Mouse (Mus musculus) ovary, adult 2 months (tissue): ENCODE data around the gene Dact3. TPM values are rescaled to one million over a fixed set of nuclear protein-coding genes. Genes with fewer than 3 reads are reported as not detected.

Experiments used
- polyA plus RNA-seq: library from polyadenylated mRNA; depleted of rRNA; stranded (reverse); fragments of >200 nt; gene quantifications from 2 replicates; pipeline ENCODE4 v1.2.3, GENCODE M21; 2012; rRNA removed

Gene Dact3
- polyA plus RNA-seq, result 95.2 and 147 TPM in 2 replicates

GRCm38 (mm10) chr7:16875310-16875325 is at the start of gene Dact3:
TSS of gene Dact3 (plus strand) at chr7:16875317.

GRCm38 (mm10) chr7:16842645-16843063 is 32.5 kb upstream of the Dact3 start, which contains the start of gene Prkd2:
TSS of gene Prkd2 (plus strand) at chr7:16842902.

GRCm38 (mm10) chr7:16891641-16892351 is 16.7 kb downstream of the Dact3 start, which contains the start of gene Gng8:
TSS of gene Gng8 (plus strand) at chr7:16891786.

DNA sequence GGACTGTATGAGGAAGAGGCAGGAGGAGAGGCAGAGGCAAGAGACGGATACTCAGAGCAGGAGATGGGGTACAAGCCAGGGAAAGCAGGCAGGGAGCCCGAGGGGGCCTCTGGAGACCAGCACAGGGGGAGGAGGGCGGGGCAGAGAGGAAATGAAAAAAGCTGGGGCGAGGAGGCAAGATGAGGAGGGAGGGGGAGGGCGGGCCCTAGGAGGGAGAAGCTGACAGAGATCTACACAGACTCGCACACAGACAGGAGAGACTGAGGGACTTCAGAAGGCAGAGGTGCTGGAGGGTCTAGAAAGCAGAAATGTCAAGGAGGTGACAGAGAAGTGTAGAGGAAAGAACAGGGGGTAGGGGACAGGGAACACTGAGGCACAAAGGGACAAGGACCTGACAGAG is 31.2 kb downstream of the Dact3 start, which contains the start of gene Ptgir:
TSS of gene Ptgir (plus strand) at position 210 of the 400 bp plus-strand sequence.

DNA sequence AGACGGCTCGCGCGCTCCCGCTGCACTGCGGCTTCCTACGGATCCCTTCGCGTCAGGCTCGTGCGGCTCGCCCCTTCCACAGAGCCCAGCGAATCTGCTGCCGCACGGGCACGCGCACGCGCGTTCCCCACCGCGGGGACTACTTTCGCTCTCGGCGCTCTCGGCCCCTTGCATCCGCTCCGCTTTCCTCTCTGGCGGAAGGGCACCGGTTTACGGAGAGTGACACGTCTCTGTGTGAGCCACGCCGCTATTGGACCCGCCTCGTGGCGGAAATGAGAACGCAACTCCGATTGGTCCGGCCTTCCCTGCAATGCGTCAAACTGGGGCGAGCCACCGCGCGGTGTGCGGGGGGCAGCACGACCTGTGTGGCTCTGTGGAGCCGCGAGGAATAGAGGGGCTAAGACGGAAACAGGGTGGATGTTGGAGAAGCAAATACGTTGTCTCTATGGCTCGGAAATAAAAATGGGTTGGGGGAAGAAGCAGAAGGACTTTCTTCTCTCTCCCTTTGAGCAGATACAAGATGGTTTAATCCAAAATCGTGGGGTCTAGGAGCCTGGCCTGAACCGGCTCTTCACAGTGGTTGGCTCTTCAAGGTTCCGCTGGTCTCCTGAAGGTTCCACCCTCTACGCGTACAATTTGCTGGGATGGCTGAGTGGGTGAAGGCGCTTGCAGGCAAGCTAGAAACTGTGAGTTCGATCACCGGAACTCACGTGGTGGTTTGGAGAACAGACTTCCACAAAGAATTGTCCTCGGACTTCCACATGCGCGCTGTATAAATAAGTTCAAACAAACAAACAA is 49.1 kb downstream of the Dact3 start, which contains the start of gene Calm3:
TSS of gene Calm3 (minus strand) at position 78 of the 798 bp plus-strand sequence.

Other genes starting within 250 kb of the Dact3 start
- not detected in 2 replicates for gene Ceacam15, start 199.6 kb upstream of the Dact3 start, polyA plus RNA-seq
- gene Ceacam9, start 153.4 kb upstream of the Dact3 start, polyA plus RNA-seq, result not detected in 2 replicates
- 428 and 496 TPM in 2 replicates for gene Ap2s1, start 136.9 kb upstream of the Dact3 start, polyA plus RNA-seq
- 139 and 161 TPM in 2 replicates for gene Slc1a5, start 94.0 kb upstream of the Dact3 start, polyA plus RNA-seq
- 252 and 277 TPM in 2 replicates for gene Strn4, start 59.4 kb upstream of the Dact3 start, polyA plus RNA-seq
- gene Fkrp, start 58.6 kb upstream of the Dact3 start, polyA plus RNA-seq, result 57.3 and 74.0 TPM in 2 replicates
- 46.5 and 46.8 TPM in 2 replicates for gene Prkd2, start 32.4 kb upstream of the Dact3 start, polyA plus RNA-seq
- 19.1 and 23.5 TPM in 2 replicates for gene Gng8, start 16.5 kb downstream of the Dact3 start, polyA plus RNA-seq
- 6.1 and 7.4 TPM in 2 replicates for gene Ptgir, start 31.2 kb downstream of the Dact3 start, polyA plus RNA-seq
- gene Calm3, start 48.8 kb downstream of the Dact3 start, polyA plus RNA-seq, result 366 and 378 TPM in 2 replicates
- gene Pnmal2, start 69.4 kb downstream of the Dact3 start, polyA plus RNA-seq, result 6.3 and 6.9 TPM in 2 replicates
- gene Pnmal1, start 84.4 kb downstream of the Dact3 start, polyA plus RNA-seq, result 0.35 and 0.60 TPM in 2 replicates
- not detected in 2 replicates for gene Gm42372, start 107.8 kb downstream of the Dact3 start, polyA plus RNA-seq
- gene Ccdc8, start 117.4 kb downstream of the Dact3 start, polyA plus RNA-seq, result 32.5 and 34.4 TPM in 2 replicates
- gene Ppp5c, start 152.6 kb downstream of the Dact3 start, polyA plus RNA-seq, result 213 and 231 TPM in 2 replicates
- gene Hif3a, start 187.1 kb downstream of the Dact3 start, polyA plus RNA-seq, result 1.9 and 3.2 TPM in 2 replicates
- gene Psg16, start 198.7 kb downstream of the Dact3 start, polyA plus RNA-seq, result 0.10 and 0.13 TPM in 2 replicates